Mouse (Mus musculus): ENCODE measurements at regions not wholly inside any gene's neighbourhood (a gene's known extent, or its start where the extent isn't known, plus 50 kb on each side); places are given as distances from the start of the nearest gene placed in this dataset.

DNA sequence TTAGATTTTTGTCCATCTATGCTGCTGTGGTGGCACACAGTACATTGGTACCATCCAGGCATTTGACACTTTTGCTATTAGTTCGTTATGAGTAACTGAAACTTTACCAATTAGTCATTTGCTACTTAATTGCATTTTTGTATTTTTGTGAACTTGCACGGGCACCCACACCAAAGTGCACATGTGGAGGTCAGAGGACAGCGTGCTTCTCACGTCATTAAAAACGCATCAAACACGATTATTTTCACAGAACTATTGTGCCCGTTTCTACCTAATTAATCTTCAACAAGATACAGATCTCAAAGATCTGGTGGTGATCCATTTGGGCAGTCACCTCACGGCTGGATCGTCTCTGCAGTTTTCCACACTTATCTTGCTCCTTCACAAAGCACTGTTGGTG lies 105.1 kb downstream of the Rpl14 start:
- in situ Hi-C loops (cut with MboI, MseI) = no loop called here

DNA sequence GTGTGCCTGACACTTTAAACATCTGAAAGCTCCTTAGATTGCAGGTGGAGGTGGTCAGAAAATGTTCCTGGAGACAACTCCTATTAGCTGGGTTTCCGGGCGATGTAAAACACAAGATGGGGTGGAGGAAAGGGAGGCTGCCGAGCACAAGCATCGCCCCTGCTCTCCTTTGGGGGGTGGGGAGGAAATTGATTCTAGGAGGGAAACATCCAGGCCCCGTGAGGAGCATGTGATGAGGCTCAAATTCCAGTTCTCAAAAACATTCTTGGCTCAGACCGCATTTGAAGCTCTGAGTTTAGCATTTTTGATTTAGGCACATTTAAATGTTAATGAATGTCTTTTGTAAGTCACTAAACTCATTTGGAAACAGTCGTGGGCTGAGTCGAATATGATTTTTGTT lies 105.5 kb downstream of the Rpl14 start:
- in situ Hi-C loops (cut with MboI, MseI) = no loop called here

DNA sequence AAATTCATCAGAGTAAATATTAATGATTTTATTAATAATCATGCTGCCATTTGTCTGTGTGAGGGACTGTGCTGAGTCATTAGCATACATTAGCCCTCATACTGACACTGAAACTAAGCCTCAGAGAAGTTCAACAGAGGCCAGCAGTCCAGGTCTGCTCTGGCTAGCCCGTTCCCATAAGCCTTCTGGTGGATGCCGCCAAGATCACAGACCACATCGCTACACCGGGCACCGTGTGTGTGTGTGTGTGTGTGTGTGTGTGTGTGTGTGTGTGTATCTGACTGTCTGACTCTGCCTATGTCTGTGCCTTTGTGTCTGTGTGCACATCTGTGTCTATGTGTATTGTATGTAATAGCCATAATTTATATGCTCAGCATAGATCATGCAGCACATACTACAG lies 106.0 kb downstream of the Rpl14 start:
- in situ Hi-C loops (cut with MboI, MseI) = no loop called here

DNA sequence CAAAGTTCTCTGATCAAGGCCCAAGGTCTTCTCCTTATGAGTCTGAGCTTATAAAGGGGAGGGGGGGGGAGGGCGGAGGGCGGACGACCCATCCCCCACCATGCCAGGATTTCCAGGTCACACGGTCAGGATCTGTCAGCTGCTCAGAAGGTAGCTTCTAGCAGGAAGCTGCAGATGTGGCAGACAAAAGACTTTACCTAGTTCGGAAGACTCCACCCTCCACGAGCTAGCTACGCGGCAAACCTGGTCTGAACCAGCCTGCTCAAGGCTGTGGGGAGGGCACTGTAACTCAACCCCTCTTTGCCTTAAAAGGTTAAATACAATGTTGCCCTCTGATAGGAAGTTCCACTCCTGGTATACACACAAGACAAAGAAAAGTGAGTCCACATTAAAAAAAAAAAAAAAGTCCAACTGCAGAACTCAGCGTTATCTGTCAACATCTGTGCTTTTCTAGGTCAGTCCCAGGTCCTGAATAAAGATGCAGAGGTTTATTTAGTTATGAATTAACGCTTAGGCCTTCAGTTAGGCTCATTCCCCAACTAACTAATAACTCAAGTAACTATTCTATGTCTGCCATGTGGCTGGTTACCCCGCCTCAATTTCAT lies 108.7 kb downstream of the Rpl14 start:
- in situ Hi-C loops (cut with MboI, MseI) = no loop called here

DNA sequence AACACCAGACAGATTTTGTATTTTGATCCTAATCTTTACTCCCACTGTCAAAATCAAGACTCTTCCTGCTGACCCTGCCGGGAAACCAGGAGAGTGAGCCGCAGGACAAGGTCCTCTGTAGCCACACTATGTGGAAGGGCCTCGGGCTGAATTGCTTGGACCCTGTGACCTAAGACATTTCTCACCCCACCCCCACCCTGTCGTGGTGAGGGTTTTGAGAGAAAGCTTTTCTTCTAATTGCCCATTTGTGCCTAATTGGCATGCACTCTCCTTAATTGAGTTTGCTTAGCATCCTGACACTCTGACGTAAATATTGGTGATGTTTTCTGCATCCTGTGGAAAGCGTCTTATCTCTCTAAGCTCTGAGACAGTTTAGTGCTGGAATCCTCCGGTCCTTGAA lies 110.2 kb downstream of the Rpl14 start:
- in situ Hi-C loops (cut with MboI, MseI) = no loop called here

DNA sequence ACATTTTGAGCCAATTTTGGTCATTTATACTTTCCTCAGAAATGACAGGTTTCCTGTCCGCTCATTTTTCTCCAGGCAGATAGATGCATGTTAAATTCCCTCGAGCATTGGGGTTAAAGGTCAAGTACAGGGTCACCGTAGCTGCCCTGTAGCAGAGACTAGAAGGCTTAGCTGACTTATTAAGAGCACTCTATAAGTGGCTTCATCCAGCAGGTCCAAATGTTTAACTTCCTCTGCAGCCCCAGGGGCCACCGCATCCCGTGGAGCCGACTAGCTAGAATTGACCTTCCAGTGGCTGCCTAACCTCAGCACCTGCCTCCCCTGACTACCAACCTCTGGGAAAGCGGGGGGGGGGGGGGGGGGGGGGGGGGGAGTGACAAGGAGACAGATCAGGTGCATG lies 114.7 kb downstream of the Rpl14 start:
- in situ Hi-C loops (cut with MboI, MseI) = no loop called here

DNA sequence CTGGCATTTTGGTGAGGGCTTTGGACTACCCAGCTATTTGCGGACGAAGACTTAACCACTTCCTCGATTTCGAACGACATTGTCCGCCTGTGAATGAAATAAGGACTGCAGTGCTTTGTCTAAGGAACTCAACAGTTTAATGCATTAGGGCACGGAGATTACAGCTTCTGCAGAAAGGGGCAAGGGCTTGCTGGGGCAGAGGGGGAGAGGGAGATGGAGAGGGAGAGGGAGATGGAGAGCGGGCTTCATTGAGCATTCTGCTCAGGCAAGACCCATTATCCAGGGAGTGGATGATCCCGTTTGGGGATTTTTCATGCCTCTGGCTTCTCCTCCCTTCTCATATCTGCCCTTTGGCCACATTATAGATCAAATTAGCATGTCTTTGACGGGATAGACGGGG lies 117.8 kb downstream of the Rpl14 start:
- in situ Hi-C loops (cut with MboI, MseI) = no loop called here

DNA sequence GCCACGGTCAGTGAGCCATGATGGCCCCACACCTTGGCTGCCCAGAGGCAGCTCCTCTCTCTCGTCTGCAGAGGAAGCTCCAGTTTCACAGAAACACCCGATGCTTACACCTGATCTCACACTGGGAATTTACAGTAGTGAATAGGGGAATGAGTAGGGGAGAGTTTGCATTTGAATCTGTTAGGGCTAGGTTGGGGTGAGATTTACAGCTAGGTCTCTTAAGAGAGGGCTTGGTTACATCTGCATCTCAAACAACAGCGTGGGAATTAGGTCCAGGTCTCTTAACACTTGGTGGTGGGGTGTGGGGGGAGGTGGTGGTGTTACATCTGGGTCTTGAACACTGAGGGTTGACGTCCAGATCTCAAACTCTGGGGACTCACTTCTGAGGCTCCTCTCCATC lies 119.3 kb downstream of the Rpl14 start:
- in situ Hi-C loops (cut with MboI, MseI) = no loop called here

DNA sequence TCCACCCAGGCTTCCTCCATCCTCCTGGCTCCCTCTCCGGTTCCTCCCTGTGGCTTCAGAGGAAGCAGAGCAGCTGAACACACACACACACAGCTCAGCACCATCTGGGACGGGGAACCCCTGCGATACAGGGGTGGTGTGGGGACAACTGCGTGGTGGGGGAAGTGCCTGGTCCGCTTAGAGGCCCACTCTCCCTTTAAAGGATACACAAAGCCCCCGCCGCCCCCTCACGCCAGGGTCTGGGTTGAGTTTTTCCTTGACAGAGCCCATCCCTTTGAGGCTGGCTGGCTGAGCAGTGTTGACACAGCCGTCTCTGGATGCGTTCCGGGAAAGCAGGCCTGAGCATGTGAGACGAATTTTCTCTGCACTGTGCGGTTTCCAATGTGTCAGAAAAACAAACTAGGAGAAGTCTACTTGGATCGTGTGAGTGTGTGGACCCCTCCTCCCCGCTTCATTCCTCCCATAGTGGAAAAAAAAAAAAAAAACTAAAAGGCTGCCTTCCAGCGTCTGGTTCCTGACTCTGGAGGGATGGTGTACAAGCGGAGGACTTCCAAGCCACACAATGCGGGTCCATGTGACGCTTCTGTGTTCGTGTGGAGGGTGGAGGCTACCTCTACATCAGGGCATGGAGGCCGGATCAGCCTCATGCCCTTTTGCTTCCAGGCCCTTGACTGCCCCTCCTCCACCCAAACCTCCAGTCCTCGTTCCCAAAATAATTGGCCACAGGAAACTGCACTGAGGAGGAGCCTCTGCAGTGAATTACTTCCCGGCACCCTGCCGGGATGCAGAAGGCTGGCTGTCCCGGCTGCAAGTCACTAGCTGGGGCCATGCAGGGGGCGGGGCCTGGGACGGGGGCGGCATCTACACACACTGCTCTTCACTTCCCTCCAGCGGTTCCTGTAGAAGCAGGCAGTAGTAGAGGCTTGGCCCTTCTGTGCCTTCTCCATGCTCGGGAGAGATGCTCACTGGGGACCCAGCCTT lies 120.0 kb downstream of the Rpl14 start:
- in situ Hi-C loops (cut with MboI, MseI) = no loop called here

DNA sequence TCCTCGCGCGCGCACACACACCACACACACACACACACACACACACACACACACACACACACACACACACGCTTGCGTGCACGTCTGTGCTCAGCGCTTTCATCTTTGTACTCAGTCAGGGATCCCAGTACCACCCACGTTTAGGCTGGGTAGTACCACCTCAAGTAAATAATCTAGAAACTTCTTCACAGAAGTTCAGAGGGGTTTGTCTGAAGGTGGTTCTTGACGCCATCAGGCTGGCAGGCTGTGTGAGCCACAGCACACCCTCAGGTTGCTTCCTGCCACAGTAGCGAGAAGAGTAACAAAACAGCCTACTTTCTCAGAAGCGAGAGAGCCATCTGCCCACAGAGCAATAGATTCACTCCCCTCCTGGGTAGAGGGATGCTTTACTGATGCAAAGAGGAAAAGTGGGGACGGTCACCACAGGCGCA lies 120.7 kb downstream of the Rpl14 start:
- in situ Hi-C loops (cut with MboI, MseI) = no loop called here

DNA sequence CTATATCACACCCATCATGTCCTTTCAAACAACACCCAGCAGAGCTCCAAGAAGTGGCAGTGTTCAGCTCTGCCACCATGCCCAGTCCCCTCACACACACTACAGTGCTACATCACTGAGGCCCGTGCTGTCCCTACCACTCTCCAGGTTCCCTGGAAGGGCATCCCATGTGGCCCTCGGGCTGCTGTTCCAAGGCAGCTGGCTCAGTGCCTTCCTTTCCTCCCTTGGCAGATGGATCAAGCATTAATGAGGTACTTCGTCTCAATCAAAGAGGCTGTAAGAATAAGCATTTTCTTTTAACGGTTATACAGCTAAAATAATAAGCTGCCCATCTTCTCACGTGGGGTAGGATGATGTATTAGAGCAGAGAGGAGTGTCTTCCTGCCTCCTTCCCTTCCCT lies 123.2 kb downstream of the Rpl14 start:
- in situ Hi-C loops (cut with MboI, MseI) = no loop called here

DNA sequence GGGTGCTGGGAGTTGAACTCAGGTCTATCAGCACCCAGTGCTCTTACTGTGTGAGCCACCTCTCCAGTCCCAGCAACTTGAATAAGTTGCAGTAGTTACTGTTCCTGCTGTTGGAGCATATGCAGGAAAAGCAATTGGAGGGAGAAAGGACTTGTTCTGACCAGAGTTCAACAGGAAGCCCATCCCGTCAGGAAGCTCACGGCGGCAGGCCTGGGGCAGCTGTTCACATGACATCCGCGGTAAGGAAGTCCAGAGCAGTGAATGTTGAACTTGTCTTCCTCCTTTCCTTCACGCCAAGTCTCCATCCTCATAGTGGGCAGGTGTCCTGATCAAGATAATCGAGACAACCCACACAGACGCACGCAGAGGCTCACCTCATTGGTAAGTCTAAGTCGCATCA lies 124.7 kb downstream of the Rpl14 start:
- in situ Hi-C loops (cut with MboI, MseI) = no loop called here

DNA sequence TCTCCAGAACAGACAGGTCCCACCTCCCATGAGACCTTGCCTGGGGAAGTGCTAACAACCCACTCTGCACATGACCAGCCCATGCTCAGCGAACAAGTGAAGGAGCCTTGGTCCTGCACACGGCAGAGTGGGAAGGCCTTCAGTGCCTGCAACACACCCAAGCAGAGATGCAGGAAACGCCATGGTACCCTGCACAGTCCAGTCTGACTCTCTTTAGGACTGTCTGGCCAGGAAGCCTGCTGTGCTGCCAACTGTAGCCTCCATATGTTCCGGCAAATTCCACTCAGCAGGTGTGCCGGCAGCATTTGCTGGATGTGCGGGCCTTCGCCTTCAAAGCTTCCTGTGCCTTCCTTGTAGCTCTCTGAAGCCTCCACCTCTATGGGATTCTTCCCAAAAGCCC lies 126.5 kb downstream of the Rpl14 start:
- in situ Hi-C loops (cut with MboI, MseI) = no loop called here

DNA sequence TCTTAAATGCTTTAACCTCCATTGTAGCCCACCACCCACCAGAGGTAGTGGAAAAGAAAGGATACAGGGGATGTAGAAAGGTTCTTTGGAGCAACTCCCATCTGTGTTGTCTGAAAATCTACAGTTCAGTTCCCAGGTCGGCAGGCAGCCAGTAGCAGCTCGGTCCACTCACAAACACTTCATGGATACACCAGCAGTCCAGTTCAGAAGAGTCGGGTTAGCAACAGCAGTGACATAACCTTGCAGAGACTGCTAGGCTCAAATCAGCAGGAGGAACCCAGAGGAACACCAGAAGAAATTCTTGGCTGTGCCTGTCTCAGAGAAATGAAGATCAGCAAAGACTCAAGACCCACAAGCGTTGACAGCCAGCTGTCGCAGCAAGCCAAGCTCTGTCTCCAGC lies 128.5 kb downstream of the Rpl14 start:
- in situ Hi-C loops (cut with MboI, MseI) = no loop called here

DNA sequence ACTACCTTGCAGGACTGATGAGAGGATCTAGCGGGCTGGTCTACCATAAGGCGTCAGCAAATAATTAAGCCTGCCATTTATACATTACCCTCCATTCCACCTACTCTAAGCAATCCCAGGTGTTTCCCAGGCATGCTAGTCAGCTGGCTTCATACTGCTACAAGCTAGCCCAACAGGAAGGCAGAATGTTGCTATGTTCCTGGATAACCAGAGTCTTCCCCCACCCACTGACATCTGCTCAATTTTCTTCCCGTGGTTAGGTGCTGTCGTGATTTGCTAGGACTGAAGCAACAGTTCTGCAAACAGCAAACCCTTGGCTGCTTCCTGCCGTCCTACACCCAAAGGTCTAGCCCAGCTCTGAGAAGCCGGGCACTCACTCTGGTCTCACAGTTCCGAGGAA lies 131.6 kb downstream of the Rpl14 start:
- in situ Hi-C loops (cut with MboI, MseI) = no loop called here

DNA sequence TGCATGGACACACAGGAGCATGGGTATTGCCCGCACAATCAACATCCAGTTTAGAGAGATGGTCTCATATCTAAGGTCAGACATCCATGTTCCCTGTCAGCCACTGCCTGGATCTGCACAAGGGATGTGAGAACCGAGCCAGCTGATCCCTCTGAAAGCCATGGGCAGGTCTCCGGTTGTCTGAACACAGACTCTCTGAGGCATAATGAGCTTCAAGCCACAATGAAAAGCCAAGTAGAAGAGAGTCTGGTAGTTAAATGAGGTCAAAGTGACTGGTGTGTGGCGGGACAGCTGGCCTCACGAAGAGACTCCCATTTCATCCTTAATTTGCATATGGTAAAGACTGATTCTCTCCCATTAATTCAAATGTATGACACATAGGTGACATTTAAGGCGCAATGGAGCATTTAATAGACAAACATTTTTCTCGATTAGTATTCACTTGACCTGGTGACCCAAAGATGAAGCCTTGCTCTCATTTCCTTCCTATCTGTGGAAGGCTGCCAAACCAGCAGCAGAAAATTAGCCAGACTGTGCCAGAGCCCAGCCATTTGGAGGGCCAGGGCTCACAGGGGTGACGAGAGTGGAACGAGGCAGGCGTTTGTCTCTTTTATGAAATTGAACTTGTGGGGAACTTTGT lies 132.2 kb downstream of the Rpl14 start:
- in situ Hi-C loops (cut with MboI, MseI) = no loop called here

DNA sequence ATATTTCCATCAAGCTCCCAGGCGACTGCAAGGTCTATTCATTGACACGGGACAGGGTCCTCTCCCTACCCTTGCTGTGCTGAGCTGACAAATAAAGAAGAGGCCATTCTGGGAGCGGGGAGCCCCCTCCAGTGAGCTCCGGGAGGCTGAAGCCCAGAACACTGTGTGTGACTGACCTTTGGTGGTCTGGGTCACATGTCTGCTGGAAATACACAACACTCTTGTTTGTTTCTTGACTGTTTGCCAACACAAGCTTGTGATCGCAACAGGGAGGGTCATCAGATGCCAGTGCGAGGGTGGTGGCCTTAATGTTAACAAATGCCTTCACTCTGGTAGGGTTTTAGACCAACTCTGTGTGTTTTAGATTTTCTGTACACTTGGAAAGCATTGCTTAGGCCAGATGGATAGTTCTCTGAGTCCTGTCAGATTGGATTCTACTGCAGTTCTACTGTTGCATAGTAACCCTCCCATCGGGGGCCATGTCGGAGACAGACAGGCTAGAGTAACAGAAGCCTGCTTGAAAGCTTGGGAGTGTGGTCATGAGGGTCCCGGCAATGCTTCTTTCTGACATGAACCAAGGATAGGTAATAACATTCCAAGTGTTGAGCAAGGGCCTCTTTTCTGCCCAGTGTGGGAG lies 135.4 kb downstream of the Rpl14 start:
- in situ Hi-C loops (cut with MboI, MseI) = no loop called here

DNA sequence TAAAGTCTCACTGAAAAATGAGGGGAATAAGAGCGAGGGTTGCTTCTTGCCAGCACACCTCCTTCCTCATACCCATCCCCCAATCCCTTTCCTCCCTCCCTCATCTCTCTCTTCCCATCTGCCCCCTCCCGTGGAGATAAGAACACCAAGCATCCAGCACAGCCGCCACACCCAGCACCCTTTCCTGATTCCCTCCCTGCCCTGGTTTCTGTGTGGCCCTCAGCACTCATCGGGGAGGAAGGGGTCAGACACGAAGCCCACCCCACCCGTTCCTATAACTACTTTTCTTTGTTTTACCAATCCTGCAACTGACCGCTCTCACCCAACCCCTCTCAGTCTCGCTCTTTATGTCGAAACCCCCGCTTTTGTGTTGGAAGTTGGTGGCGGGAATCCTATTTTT lies 137.3 kb downstream of the Rpl14 start:
- in situ Hi-C loops (cut with MboI, MseI) = no loop called here

DNA sequence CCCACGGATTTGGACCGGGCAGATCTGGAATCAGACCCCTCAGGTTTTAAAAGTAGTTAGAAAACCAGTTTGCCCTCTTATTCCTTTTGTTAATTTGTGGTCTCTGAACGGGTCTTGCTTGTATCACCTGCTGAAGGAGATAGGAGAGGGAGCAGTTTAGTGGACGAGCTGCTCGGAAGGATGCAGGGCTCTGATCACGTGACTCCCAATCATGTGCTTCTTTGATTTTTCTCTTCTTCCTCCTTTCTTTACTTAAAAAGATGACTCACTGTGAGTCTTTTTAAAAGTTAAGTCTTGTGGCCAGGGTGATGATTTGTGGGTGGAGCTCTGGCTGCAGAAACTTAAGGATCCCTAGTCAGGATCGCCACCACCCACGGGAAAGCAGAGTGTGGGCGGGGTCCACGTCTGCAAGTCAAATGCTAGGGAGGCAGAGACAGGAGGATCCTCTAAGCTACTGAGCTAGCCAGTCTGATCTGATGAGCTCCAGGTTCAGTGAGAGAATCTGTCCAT lies 138.0 kb downstream of the Rpl14 start:
- in situ Hi-C loops (cut with MboI, MseI) = no loop called here

DNA sequence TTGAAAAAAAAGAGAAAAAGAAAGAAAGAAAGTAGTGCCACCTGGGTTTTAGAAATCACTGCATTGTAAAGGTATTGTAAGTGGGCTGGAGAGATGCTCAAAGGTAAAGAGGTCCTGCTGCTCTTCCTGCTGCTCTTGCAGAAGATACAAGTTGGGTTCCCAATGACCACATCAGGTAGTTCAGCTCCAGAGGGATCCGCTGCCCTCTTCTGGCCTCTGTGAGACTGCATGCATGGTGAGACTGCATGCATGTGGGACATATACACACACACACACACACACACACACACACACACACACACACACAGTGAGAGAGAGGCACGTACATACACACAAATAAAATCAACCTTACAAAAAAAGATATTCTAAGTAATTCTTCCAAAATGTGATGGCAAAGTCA lies 141.7 kb downstream of the Rpl14 start:
- in situ Hi-C loops (cut with MboI, MseI) = no loop called here

DNA sequence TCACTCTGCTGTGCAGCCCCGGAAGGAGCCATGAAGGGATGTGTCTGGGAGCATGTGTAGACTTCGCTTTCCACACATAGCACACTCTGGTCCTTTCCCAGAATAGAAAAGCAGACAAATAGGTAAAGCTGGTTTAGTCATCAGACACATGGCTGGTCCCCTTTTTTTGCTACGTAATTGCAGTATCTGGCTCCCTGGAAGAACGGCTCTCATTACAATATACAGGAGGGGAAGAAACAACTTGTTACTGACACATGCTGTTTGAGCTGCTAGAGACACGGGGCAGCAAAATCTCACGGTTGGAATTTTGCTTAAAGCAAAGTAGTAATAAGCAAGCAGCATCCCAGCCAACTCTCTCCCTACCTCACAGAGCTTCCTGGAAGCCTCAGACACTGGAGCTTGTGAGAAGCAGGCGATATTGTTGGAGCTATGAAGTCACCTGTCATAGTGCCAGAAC lies 144.4 kb downstream of the Rpl14 start:
- in situ Hi-C loops (cut with MboI, MseI) = no loop called here

DNA sequence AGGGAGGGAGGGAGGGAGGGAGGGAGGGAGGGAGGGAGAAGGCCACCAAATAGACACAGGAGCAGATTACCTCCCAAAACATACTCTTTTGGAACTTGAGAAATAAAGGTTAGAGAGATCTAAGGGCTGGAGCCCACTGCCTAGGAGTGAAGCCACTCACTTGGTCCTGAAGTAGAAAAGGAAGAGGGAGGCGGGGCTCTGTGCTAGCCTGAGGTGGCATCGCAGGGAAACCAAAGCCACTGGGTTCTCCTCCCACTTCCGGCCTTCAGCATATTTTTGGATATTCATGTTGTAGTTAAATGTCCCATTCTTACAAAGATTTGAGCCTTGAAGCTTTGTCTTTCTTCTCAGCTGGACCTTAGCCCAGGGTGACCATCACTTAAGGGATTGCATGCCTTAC lies 147.6 kb downstream of the Rpl14 start:
- in situ Hi-C loops (cut with MboI, MseI) = no loop called here
